Mouse (Mus musculus): Measurements from ENCODE around the gene Oprd1. TPM values are rescaled to one million over a fixed set of nuclear protein-coding genes. Genes with fewer than 3 reads are reported as not detected.

Oprd1 gene
- polyA plus RNA-seq, 2 experiments = 0.18 to 0.65 TPM

DNA sequence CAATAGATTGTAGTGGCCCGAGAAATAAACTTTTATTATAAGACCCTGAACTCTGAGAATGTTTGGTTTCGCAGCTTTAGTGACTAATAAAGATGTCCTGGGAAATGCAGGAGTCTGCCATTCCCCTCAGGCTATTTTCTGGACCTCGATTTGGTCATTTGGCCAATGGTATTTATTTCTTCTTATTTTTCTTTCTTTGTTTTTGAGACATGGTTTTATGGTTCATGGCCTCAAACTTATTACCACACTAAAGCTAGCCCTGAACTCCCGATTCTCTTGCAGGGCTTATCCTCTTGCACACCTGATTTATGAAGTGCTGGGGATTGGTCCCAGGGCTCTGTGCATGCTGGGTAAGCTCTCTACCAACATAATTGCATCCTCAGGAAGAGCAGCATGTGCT is 28.0 kb downstream of the Oprd1 start:
- H3K36me3 ChIP-seq (ENCODE audit: control insufficient read depth, insufficient read depth, low read length) = no peaks in the 10 kb centered on the region
- no peak for TF ChIP-seq POLR2A (IDR thresholded peaks at IDR 0.05; ENCODE audit: borderline replicate concordance, extremely low read depth, insufficient read depth, insufficient read length)
- ATAC-seq (ENCODE audit: low FRiP score, low read depth) = no peak
- H3K9me3 ChIP-seq (ENCODE audit: control insufficient read depth, low read length) = no peaks in the 10 kb centered on the region
- H3K27me3 ChIP-seq (ENCODE audit: control insufficient read depth, insufficient read depth, low read length) = 0 out of 2 replicates have a peak, but pooled peaks cover 4% of the 10 kb centered on the region
- H3K4me2 ChIP-seq (replicated peaks; ENCODE audit: low read depth, low read length, severe bottlenecking) = no peak overlapping the region
- WGBS = 24% methylated on average over 4 of the region's 4 CpGs
- H3K4me1 ChIP-seq (ENCODE audit: control insufficient read depth, insufficient read depth, low read length) = no peaks in the 10 kb centered on the region
- no peak overlapping the region for H3K27ac ChIP-seq (replicated peaks; ENCODE audit: low read depth, low read length)
- no peak overlapping the region for H3K9ac ChIP-seq (ENCODE audit: low read depth, low read length, severe bottlenecking)
- no peak for DNase-seq (ENCODE audit: low spot score)
- no peak overlapping the region for H3K4me3 ChIP-seq (replicated peaks; ENCODE audit: low read length)

DNA sequence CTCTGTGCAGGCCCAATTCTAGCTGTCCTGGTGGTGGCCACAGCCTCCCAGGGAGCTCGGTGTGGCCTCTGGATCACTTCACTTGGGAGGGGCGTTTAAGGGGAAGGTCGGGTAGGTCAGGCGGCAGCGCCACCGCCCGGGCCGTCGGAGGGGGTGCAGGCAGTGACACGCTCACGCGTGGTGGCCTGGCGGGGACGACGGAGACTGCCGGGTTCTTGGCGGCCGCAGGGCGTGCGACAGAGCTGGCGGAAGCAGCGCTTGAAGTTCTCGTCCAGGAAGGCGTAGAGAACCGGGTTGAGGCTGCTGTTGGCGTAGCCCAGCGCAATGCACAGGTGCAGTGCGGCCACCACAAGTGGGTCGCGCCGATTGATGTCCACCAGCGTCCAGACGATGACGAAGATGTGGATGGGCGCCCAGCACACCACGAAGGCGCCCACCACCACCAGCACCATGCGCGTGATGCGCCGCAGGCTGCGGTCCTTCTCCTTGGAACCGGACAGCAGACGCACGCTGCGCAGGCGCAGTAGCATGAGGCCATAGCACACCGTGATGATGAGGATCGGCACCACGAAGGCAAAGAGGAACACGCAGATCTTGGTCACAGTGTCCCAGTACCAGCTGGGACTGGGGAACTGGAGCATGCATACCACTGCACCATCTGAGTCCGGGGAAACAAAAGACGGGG is 30.7 kb downstream of the Oprd1 start:
- no peak for TF ChIP-seq POLR2A (IDR thresholded peaks at IDR 0.05; ENCODE audit: borderline replicate concordance, extremely low read depth, insufficient read depth, insufficient read length)
- Histone ChIP-seq H3K36me3 (ENCODE audit: control insufficient read depth, insufficient read depth, low read length) (no peaks in the 10 kb centered on the region), H3K27me3 (ENCODE audit: control insufficient read depth, insufficient read depth, low read length) (0 out of 2 replicates have a peak, but pooled peaks cover 4% of the 10 kb centered on the region), H3K27ac (replicated peaks; ENCODE audit: low read depth, low read length) (no peak overlapping the region), H3K4me3 (replicated peaks; ENCODE audit: low read length) (peak overlapping the region; percentile 26), H3K4me1 (ENCODE audit: control insufficient read depth, insufficient read depth, low read length) (no peaks in the 10 kb centered on the region), H3K9me3 (ENCODE audit: control insufficient read depth, low read length) (no peaks in the 10 kb centered on the region), H3K9ac (ENCODE audit: low read depth, low read length, severe bottlenecking) (0 out of 2 replicates have a peak overlapping the region, but pooled peaks have one; percentile 12), H3K4me2 (replicated peaks; ENCODE audit: low read depth, low read length, severe bottlenecking) (peak overlapping the region; percentile 49)
- ATAC-seq (ENCODE audit: low FRiP score, low read depth) = no peak
- 34% methylated on average over 48 of the region's 53 CpGs for WGBS
- no peak for DNase-seq (ENCODE audit: low spot score)

DNA sequence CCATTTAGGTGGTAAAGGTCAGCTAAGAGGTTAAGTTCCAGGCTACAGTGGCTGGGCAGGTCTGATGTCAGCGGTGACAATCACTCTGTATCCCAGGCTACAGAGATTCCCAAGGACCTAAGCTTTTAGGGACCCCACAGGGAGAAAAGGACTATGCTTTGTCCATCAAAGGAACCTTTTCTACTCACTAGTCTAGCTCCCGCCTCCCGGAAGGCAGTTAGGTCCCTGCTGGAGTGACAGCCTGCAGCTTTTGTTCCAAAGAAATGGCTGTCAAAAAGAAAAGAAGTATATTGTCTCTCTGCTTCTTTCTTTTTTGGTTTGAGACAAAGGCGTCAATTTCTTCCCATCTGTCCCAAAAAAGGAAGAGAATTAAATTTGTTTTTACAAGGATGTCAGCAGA is 33.1 kb downstream of the Oprd1 start:
- no peaks in the 10 kb centered on the region for H3K9me3 ChIP-seq (ENCODE audit: control insufficient read depth, low read length)
- no peak for TF ChIP-seq POLR2A (IDR thresholded peaks at IDR 0.05; ENCODE audit: borderline replicate concordance, extremely low read depth, insufficient read depth, insufficient read length)
- no peak overlapping the region for H3K27ac ChIP-seq (replicated peaks; ENCODE audit: low read depth, low read length)
- ATAC-seq (ENCODE audit: low FRiP score, low read depth) (no peak), DNase-seq (ENCODE audit: low spot score) (no peak)
- H3K4me1 ChIP-seq (ENCODE audit: control insufficient read depth, insufficient read depth, low read length) = no peaks in the 10 kb centered on the region
- H3K4me3 ChIP-seq (replicated peaks; ENCODE audit: low read length) = no peak overlapping the region
- H3K9ac ChIP-seq (ENCODE audit: low read depth, low read length, severe bottlenecking) = no peak overlapping the region
- no peak overlapping the region for H3K4me2 ChIP-seq (replicated peaks; ENCODE audit: low read depth, low read length, severe bottlenecking)
- WGBS = 84% methylated on average over 4 of the region's 4 CpGs
- H3K27me3 ChIP-seq (ENCODE audit: control insufficient read depth, insufficient read depth, low read length) = 0 out of 2 replicates have a peak, but pooled peaks cover 4% of the 10 kb centered on the region
- no peaks in the 10 kb centered on the region for H3K36me3 ChIP-seq (ENCODE audit: control insufficient read depth, insufficient read depth, low read length)

DNA sequence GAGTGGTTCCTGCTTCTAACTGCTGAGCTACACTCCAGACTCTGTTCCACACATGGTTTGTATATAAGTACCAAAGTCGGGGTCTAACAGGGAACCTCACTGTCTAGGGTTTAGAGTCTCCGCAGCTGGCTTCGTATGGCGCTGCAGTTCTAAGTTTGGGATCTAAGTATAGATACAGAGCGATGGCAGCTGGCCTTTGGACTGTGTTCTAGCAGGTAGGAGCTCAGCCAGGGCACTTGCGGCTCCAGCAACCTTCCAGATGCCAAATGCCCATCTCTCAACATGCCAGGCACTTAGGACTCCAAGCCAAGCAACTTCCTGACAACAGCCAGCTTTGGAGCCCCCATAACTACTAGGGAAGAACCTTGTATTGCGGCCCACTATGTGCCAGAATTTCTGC is 36.1 kb downstream of the Oprd1 start:
- no peak for TF ChIP-seq POLR2A (IDR thresholded peaks at IDR 0.05; ENCODE audit: borderline replicate concordance, extremely low read depth, insufficient read depth, insufficient read length)
- no peak overlapping the region for H3K4me3 ChIP-seq (replicated peaks; ENCODE audit: low read length)
- no peak overlapping the region for H3K9ac ChIP-seq (ENCODE audit: low read depth, low read length, severe bottlenecking)
- H3K27me3 ChIP-seq (ENCODE audit: control insufficient read depth, insufficient read depth, low read length) = no peaks in the 10 kb centered on the region
- H3K4me1 ChIP-seq (ENCODE audit: control insufficient read depth, insufficient read depth, low read length) = no peaks in the 10 kb centered on the region
- H3K36me3 ChIP-seq (ENCODE audit: control insufficient read depth, insufficient read depth, low read length) = no peaks in the 10 kb centered on the region
- DNase-seq (ENCODE audit: low spot score) (no peak), ATAC-seq (ENCODE audit: low FRiP score, low read depth) (no peak)
- no peaks in the 10 kb centered on the region for H3K9me3 ChIP-seq (ENCODE audit: control insufficient read depth, low read length)
- H3K27ac ChIP-seq (replicated peaks; ENCODE audit: low read depth, low read length) = no peak overlapping the region
- WGBS = 97% methylated on average over 7 of the region's 7 CpGs
- no peak overlapping the region for H3K4me2 ChIP-seq (replicated peaks; ENCODE audit: low read depth, low read length, severe bottlenecking)

DNA sequence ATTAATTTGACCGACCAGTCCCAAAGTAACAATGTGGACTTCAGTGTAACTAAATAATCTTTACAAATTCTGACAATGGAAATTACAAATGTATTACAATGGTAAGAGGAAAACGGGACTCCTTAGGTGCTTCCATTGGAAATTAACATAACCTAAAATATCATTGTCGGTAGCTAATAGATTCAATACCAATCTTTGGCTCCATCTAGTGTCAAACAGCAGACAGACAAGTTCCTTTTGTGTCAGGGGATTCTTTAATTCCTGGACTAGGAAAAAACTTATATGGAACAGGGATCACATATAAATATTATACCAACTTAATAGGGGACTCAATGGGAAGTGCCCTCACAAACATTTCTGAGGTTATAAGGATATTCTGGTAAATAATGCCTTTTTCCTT is 43.1 kb downstream of the Oprd1 start:
- DNase-seq (ENCODE audit: low spot score) (no peak), ATAC-seq (ENCODE audit: low FRiP score, low read depth) (no peak)
- no peaks in the 10 kb centered on the region for H3K9me3 ChIP-seq (ENCODE audit: control insufficient read depth, low read length)
- no peak for TF ChIP-seq POLR2A (IDR thresholded peaks at IDR 0.05; ENCODE audit: borderline replicate concordance, extremely low read depth, insufficient read depth, insufficient read length)
- H3K4me1 ChIP-seq (ENCODE audit: control insufficient read depth, insufficient read depth, low read length) = no peaks in the 10 kb centered on the region
- no peak overlapping the region for H3K4me2 ChIP-seq (replicated peaks; ENCODE audit: low read depth, low read length, severe bottlenecking)
- no peak overlapping the region for H3K4me3 ChIP-seq (replicated peaks; ENCODE audit: low read length)
- H3K9ac ChIP-seq (ENCODE audit: low read depth, low read length, severe bottlenecking) = no peak overlapping the region
- H3K36me3 ChIP-seq (ENCODE audit: control insufficient read depth, insufficient read depth, low read length) = no peaks in the 10 kb centered on the region
- WGBS = 50% methylated on average over 3 of the region's 3 CpGs
- H3K27ac ChIP-seq (replicated peaks; ENCODE audit: low read depth, low read length) = no peak overlapping the region
- H3K27me3 ChIP-seq (ENCODE audit: control insufficient read depth, insufficient read depth, low read length) = no peaks in the 10 kb centered on the region

Data from limb, embryonic 14.5 days (tissue).